Mouse (Mus musculus): ENCODE data around the gene 5730455P16Rik. TPM values are rescaled to one million over a fixed set of nuclear protein-coding genes. Genes with fewer than 3 reads are reported as not detected.
"Not testable (repeated sequence)": the region's sequence is repeated elsewhere in the genome, so short reads cannot be mapped to it uniquely, and the experiment has no call there.

5730455P16Rik gene
- polyA plus RNA-seq, 1 experiment from 2014 or later = 19.8 TPM

DNA sequence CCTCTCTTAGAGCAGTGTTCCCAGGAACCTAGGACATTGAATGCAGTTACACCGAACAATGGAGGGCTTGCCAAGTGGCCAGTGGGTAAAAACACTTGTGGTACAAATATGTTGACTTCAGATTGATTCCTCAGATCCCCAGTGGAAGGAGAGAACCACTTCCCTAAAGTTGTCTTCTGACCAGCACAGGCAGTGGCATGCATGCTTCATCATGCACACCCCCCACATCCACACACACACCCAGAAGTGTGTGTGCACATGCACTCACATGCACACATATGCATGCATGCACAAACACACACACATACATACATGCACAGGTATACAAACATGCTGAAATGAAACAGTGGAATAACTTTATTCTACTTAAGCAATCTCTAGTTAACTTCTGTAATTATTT lies 41.9 kb upstream of the 5730455P16Rik start:
- ATAC-seq (ENCODE audit: insufficient number of reproducible peaks, insufficient read depth, low FRiP score, low read depth) = no peak
- Histone ChIP-seq H3K4me1 (ENCODE audit: control insufficient read depth in 2 of 2, insufficient read depth in 2 of 2, low read length in 2 of 2) (no peaks in the 10 kb centered on the region), H3K4me3 (ENCODE audit: control insufficient read depth in 1 of 2, insufficient read depth in 1 of 2, low read depth in 1 of 2, low read length in 2 of 2) (no peak overlapping the region), H3K27me3 (ENCODE audit: control insufficient read depth, insufficient read depth, low read length) (no peaks in the 10 kb centered on the region), H3K27ac (replicated peaks in 1 of 2; ENCODE audit: control insufficient read depth in 1 of 2, insufficient read depth in 1 of 2, low read depth in 2 of 2, low read length in 2 of 2) (no peak overlapping the region), H3K9me3 (ENCODE audit: control insufficient read depth, low read length) (no peaks in the 10 kb centered on the region), H3K36me3 (ENCODE audit: control insufficient read depth, insufficient read depth, low read length) (peaks cover 8% of the 10 kb centered on the region; the same call in 1 of the 2 replicates), H3K9ac (ENCODE audit: low read length) (no peak overlapping the region), H3K4me2 (ENCODE audit: low read length) (no peak overlapping the region)
- 96% methylated on average over 1 of the region's 1 CpGs for WGBS

DNA sequence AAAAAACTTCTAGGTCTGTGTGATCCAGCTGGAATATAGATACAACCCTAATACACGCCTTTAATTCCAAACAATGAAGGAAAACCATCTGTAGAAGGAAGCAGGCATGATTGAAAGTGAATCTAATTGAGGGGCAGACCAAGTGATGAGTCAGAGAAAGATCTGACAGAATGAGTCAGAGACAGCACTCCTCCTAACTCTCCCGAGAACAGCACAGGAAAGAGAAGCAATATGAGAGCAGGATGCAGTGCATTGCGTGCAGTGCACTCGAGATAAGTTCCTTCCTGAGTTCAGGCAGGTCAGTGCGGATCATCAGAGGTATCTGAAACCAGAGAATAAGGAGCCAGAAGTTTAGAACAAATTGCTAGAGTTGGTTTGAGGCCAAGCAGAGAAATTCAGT lies 39.3 kb upstream of the 5730455P16Rik start:
- Histone ChIP-seq H3K27me3 (ENCODE audit: control insufficient read depth, insufficient read depth, low read length) (no peaks in the 10 kb centered on the region), H3K4me3 (ENCODE audit: control insufficient read depth in 1 of 2, insufficient read depth in 1 of 2, low read depth in 1 of 2, low read length in 2 of 2) (no peak overlapping the region), H3K9ac (ENCODE audit: low read length) (no peak overlapping the region), H3K4me2 (ENCODE audit: low read length) (no peak overlapping the region), H3K9me3 (ENCODE audit: control insufficient read depth, low read length) (no peaks in the 10 kb centered on the region), H3K36me3 (ENCODE audit: control insufficient read depth, insufficient read depth, low read length) (peaks cover 12% of the 10 kb centered on the region; the same call in 1 of the 2 replicates), H3K27ac (replicated peaks in 1 of 2; ENCODE audit: control insufficient read depth in 1 of 2, insufficient read depth in 1 of 2, low read depth in 2 of 2, low read length in 2 of 2) (no peak overlapping the region), H3K4me1 (ENCODE audit: control insufficient read depth in 2 of 2, insufficient read depth in 2 of 2, low read length in 2 of 2) (no peaks in the 10 kb centered on the region)
- ATAC-seq (ENCODE audit: insufficient number of reproducible peaks, insufficient read depth, low FRiP score, low read depth) = no peak
- 81% methylated on average over 5 of the region's 5 CpGs for WGBS

DNA sequence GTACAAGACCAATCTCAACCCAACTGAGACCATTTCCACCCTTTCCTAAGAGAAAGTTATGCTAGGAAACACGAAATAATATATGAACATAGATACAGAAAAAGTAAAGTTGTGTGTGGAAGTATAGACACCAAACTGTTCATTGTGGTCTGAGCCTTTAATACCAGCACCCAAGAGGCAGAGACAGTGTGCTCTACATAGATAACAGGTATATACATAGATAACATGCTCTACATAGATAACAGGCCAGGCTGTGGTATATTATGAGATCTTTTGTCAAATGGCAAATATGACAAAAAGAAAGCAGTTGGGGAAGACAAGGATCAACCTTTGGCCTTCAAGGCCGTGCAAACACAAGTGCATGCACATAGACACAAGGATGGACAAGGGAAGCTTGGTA lies 32.5 kb upstream of the 5730455P16Rik start:
- no peak overlapping the region for H3K4me3 ChIP-seq (ENCODE audit: control insufficient read depth in 1 of 2, insufficient read depth in 1 of 2, low read depth in 1 of 2, low read length in 2 of 2)
- H3K9me3 ChIP-seq (ENCODE audit: control insufficient read depth, low read length) = no peaks in the 10 kb centered on the region
- H3K9ac ChIP-seq (ENCODE audit: low read length) = no peak overlapping the region
- no peaks in the 10 kb centered on the region for H3K27me3 ChIP-seq (ENCODE audit: control insufficient read depth, insufficient read depth, low read length)
- ATAC-seq (ENCODE audit: insufficient number of reproducible peaks, insufficient read depth, low FRiP score, low read depth) = no peak
- no peaks in the 10 kb centered on the region for H3K4me1 ChIP-seq (ENCODE audit: control insufficient read depth in 2 of 2, insufficient read depth in 2 of 2, low read length in 2 of 2)
- WGBS = 92% methylated on average over 2 of the region's 2 CpGs
- no peak overlapping the region for H3K27ac ChIP-seq (replicated peaks in 1 of 2; ENCODE audit: control insufficient read depth in 1 of 2, insufficient read depth in 1 of 2, low read depth in 2 of 2, low read length in 2 of 2)
- H3K4me2 ChIP-seq (ENCODE audit: low read length) = no peak overlapping the region
- peaks cover 56% of the 10 kb centered on the region for H3K36me3 ChIP-seq (ENCODE audit: control insufficient read depth, insufficient read depth, low read length)

DNA sequence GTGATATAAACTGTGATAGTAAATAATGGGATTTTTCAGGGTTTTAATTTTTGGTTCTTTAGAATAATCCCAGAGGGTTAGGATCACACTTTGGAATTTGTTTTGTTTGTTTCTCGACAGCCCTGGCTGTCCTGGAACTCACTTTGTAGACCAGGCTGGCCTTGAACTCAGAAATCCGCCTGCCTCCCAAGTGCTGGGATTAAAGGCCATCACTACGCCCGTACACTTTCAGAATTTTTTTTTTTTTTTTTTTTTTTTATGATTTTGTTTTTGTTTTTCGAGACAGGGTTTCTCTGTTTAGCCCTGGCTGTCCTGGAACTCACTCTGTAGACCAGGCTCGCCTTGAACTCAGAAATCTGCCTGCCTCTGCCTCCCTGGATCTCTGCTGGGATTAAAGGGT lies 30.0 kb upstream of the 5730455P16Rik start:
- ATAC-seq (ENCODE audit: insufficient number of reproducible peaks, insufficient read depth, low FRiP score, low read depth); H3K27me3 ChIP-seq (ENCODE audit: control insufficient read depth, insufficient read depth, low read length); H3K4me2 ChIP-seq (ENCODE audit: low read length); H3K4me1 ChIP-seq (ENCODE audit: control insufficient read depth in 2 of 2, insufficient read depth in 2 of 2, low read length in 2 of 2); H3K9me3 ChIP-seq (ENCODE audit: control insufficient read depth, low read length); H3K9ac ChIP-seq (ENCODE audit: low read length); H3K4me3 ChIP-seq (ENCODE audit: control insufficient read depth in 1 of 2, insufficient read depth in 1 of 2, low read depth in 1 of 2, low read length in 2 of 2); H3K27ac ChIP-seq (replicated peaks in 1 of 2; ENCODE audit: control insufficient read depth in 1 of 2, insufficient read depth in 1 of 2, low read depth in 2 of 2, low read length in 2 of 2): not testable (repeated sequence)
- WGBS = 92% methylated on average over 6 of the region's 6 CpGs
- H3K36me3 ChIP-seq (ENCODE audit: control insufficient read depth, insufficient read depth, low read length) = peaks cover 68% of the 10 kb centered on the region

DNA sequence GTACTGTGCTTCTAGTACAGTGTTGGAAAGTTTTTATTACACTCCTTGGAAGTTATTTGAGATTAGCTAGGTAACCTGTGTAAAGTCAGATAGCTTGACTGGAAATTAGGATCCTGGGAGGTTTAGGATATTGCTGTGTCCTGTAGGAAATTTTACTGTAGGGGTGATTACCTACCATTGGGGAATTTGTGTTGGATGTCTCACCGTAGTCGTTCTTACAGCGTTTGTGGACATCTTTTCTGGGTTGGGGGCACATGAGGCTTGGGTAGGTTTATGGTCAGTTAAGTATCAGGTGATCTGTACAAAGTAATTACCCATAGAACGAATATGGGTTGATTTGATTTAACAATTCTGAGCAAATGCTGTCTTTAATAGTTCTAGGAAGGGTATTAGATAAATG lies 18.8 kb upstream of the 5730455P16Rik start:
- H3K9me3 ChIP-seq (ENCODE audit: control insufficient read depth, low read length) = no peaks in the 10 kb centered on the region
- no peak overlapping the region for H3K27ac ChIP-seq (replicated peaks in 1 of 2; ENCODE audit: control insufficient read depth in 1 of 2, insufficient read depth in 1 of 2, low read depth in 2 of 2, low read length in 2 of 2)
- H3K9ac ChIP-seq (ENCODE audit: low read length) = no peak overlapping the region
- H3K27me3 ChIP-seq (ENCODE audit: control insufficient read depth, insufficient read depth, low read length) = no peaks in the 10 kb centered on the region
- WGBS = 89% methylated on average over 4 of the region's 4 CpGs
- no peaks in the 10 kb centered on the region for H3K4me1 ChIP-seq (ENCODE audit: control insufficient read depth in 2 of 2, insufficient read depth in 2 of 2, low read length in 2 of 2)
- no peak overlapping the region for H3K4me3 ChIP-seq (ENCODE audit: control insufficient read depth in 1 of 2, insufficient read depth in 1 of 2, low read depth in 1 of 2, low read length in 2 of 2)
- H3K36me3 ChIP-seq (ENCODE audit: control insufficient read depth, insufficient read depth, low read length) = peaks cover 91% of the 10 kb centered on the region
- no peak for ATAC-seq (ENCODE audit: insufficient number of reproducible peaks, insufficient read depth, low FRiP score, low read depth)
- no peak overlapping the region for H3K4me2 ChIP-seq (ENCODE audit: low read length)

DNA sequence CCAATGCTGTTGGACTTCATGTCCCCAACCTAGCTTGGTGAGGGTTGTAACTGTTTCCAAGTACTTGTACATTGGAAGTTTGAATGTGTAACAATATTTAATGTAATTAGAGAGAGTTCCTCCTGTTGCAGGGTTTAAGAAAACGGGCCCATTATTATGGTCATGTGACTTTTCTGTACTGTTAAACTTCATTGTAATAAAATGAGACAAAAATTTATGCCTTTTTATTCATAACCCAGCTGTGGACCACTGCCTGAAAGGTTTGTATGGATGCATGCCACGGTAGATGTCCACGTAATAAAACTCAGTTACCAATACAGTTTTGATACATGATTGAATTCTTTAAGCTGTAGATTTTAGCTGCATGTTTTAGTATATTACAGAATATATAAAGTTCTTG lies 18.1 kb upstream of the 5730455P16Rik start:
- H3K27ac ChIP-seq (replicated peaks in 1 of 2; ENCODE audit: control insufficient read depth in 1 of 2, insufficient read depth in 1 of 2, low read depth in 2 of 2, low read length in 2 of 2) = no peak overlapping the region
- H3K4me2 ChIP-seq (ENCODE audit: low read length) = no peak overlapping the region
- no peak overlapping the region for H3K4me3 ChIP-seq (ENCODE audit: control insufficient read depth in 1 of 2, insufficient read depth in 1 of 2, low read depth in 1 of 2, low read length in 2 of 2)
- no peaks in the 10 kb centered on the region for H3K27me3 ChIP-seq (ENCODE audit: control insufficient read depth, insufficient read depth, low read length)
- no peak overlapping the region for H3K9ac ChIP-seq (ENCODE audit: low read length)
- H3K36me3 ChIP-seq (ENCODE audit: control insufficient read depth, insufficient read depth, low read length) = peaks cover 92% of the 10 kb centered on the region
- no peaks in the 10 kb centered on the region for H3K9me3 ChIP-seq (ENCODE audit: control insufficient read depth, low read length)
- ATAC-seq (ENCODE audit: insufficient number of reproducible peaks, insufficient read depth, low FRiP score, low read depth) = no peak
- 95% methylated on average over 3 of the region's 3 CpGs for WGBS
- no peaks in the 10 kb centered on the region for H3K4me1 ChIP-seq (ENCODE audit: control insufficient read depth in 2 of 2, insufficient read depth in 2 of 2, low read length in 2 of 2)

DNA sequence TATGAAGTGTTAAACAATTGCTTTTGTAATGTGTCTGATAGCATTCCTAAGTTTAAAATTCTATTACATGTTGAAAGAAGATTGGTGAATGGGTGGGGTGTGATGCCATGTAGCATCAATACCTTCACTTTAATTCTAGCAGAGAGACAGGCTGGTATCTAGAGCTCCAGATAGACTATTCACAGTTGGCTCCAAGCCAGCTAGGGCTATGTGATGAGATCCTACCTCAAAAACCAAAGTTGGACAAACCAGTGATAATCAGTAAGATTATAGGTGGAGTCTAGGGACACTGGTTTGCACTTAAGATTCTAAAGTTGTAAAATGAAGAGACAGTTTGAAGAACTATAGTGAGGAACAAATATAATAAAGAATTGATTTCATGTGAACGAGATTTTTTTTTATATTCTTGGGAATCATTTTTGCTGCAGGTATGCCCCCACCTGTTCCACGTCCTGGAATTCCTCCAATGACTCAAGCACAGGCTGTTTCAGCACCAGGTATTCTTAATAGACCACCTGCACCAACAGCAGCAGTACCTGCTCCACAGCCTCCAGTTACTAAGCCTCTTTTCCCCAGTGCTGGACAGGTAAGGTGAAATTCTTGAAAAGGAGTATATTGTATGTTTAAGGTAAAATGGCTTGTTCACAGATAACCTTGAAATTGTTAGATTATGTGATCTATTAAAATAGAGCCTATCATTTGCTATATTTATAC lies 13.7 kb upstream of the 5730455P16Rik start:
- no peak overlapping the region for H3K4me2 ChIP-seq (ENCODE audit: low read length)
- peaks cover 0 to 3% of the 10 kb centered on the region in 2 experiments; a peak in 1 of 4 replicates for H3K4me1 ChIP-seq (ENCODE audit: control insufficient read depth in 2 of 2, insufficient read depth in 2 of 2, low read length in 2 of 2)
- H3K9me3 ChIP-seq (ENCODE audit: control insufficient read depth, low read length) = no peaks in the 10 kb centered on the region
- H3K9ac ChIP-seq (ENCODE audit: low read length) = no peak overlapping the region
- H3K36me3 ChIP-seq (ENCODE audit: control insufficient read depth, insufficient read depth, low read length) = peaks cover 93% of the 10 kb centered on the region
- no peak overlapping the region for H3K4me3 ChIP-seq (ENCODE audit: control insufficient read depth in 1 of 2, insufficient read depth in 1 of 2, low read depth in 1 of 2, low read length in 2 of 2)
- 91% methylated on average over 2 of the region's 2 CpGs for WGBS
- ATAC-seq (ENCODE audit: insufficient number of reproducible peaks, insufficient read depth, low FRiP score, low read depth) = no peak
- H3K27me3 ChIP-seq (ENCODE audit: control insufficient read depth, insufficient read depth, low read length) = no peaks in the 10 kb centered on the region
- H3K27ac ChIP-seq (replicated peaks in 1 of 2; ENCODE audit: control insufficient read depth in 1 of 2, insufficient read depth in 1 of 2, low read depth in 2 of 2, low read length in 2 of 2) = no peak overlapping the region

DNA sequence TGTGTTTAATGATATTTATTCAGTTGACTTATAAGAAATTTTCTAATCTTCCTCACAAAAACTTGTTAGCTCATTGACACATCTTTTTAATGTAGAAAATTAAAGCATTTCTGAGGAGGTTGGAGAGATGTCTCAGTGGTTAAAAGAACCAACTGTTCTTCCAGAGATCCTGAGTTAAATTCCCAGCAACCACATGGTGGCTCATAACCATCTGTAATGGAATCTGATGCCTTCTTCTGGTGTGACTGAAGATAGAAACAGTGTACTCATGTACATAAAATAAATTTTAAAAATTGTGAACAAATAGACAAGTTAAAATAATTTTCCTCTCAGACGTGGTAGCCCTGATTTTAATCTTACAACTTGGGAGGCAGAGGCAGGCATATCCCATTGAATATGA lies 12.1 kb upstream of the 5730455P16Rik start:
- H3K4me1 ChIP-seq (ENCODE audit: control insufficient read depth in 2 of 2, insufficient read depth in 2 of 2, low read length in 2 of 2) = peaks cover 0 to 19% of the 10 kb centered on the region in 2 experiments; a peak in 2 of 4 replicates
- no peak for ATAC-seq (ENCODE audit: insufficient number of reproducible peaks, insufficient read depth, low FRiP score, low read depth)
- H3K9me3 ChIP-seq (ENCODE audit: control insufficient read depth, low read length) = no peaks in the 10 kb centered on the region
- H3K36me3 ChIP-seq (ENCODE audit: control insufficient read depth, insufficient read depth, low read length) = peaks cover 88% of the 10 kb centered on the region
- no peak overlapping the region for H3K9ac ChIP-seq (ENCODE audit: low read length)
- no peaks in the 10 kb centered on the region for H3K27me3 ChIP-seq (ENCODE audit: control insufficient read depth, insufficient read depth, low read length)
- H3K27ac ChIP-seq (replicated peaks in 1 of 2; ENCODE audit: control insufficient read depth in 1 of 2, insufficient read depth in 1 of 2, low read depth in 2 of 2, low read length in 2 of 2) = no peak overlapping the region
- WGBS = 73% methylated on average over 1 of the region's 1 CpGs
- no peak overlapping the region for H3K4me3 ChIP-seq (ENCODE audit: control insufficient read depth in 1 of 2, insufficient read depth in 1 of 2, low read depth in 1 of 2, low read length in 2 of 2)
- no peak overlapping the region for H3K4me2 ChIP-seq (ENCODE audit: low read length)
